Mouse (Mus musculus): ENCODE results near the gene Hpse2. TPM values are rescaled to one million over a fixed set of nuclear protein-coding genes. Genes with fewer than 3 reads are reported as not detected.

Hpse2 gene
- polyA plus RNA-seq, 1 experiment from 2014 or later: 0.08 TPM

DNA sequence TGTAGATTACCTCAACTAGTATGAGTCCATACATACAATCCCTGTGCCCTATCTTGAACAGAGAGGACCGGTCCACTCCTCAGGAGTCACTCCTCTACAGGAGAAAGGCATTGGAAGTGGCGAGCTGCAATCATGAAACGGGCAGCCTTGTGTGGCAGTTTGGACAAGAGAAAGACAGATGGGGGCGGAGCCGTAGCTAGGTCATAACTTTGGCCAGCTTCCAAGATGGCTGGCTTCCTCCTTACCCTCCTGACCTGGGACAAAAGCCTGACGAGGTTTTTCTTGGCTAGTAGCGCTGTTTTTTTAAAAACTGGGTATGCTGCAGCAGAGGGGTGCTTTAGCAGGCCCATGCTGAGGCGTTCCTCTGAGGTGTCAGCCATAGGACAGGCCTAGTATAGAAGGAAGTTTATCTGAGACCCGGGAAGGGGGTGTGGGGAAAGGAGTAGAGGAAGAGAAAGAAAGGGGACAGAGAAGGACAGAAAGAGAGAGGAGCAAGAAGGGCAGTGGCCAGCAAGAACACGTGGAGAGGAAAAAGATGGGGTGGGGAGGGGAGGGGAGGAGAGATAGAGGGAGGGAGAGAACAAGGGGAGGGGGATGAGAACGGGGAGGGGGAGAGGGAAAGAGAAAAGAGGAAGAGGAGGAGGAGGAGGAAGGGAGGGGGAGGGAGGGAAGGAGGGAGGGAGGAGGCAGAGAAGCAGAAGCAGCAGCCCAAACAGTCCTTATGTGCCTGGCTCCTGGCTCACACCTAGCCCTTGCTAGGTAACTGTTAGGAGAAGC lies 634.8 kb downstream of the Hpse2 start:
- peaks cover 31% of the 10 kb centered on the region for H3K4me1 ChIP-seq (replicated peaks)
- H3K4me2 ChIP-seq: peak overlapping the region; percentile 58
- no peaks in the 10 kb centered on the region for H3K9me3 ChIP-seq
- WGBS: 33% methylated on average over 10 of the region's 11 CpGs
- peak overlapping the region; percentile 66 for H3K27ac ChIP-seq (replicated peaks)
- no peaks in the 10 kb centered on the region for H3K36me3 ChIP-seq
- no peak overlapping the region for H3K9ac ChIP-seq
- ATAC-seq (ENCODE audit: low read depth): peak; percentile 29
- peak overlapping the region; percentile 33; the same call in 1 of the 2 replicates for H3K4me3 ChIP-seq
- no peaks in the 10 kb centered on the region for H3K27me3 ChIP-seq

- Histone ChIP-seq H3K9me3 (no peaks in the 10 kb centered on the region), H3K27ac (replicated peaks) (peak within 1 kb of the TSS; percentile 66), H3K9ac (peak within 1 kb of the TSS; percentile 59), H3K36me3 (no peaks in the 10 kb centered on the region), H3K4me3 (peak within 1 kb of the TSS; percentile 33), H3K4me1 (replicated peaks) (peaks cover 31% of the 10 kb centered on the region), H3K4me2 (peak within 1 kb of the TSS; percentile 58), H3K27me3 (no peaks in the 10 kb centered on the region)
- 3% methylated on average over 22 of the region's 22 CpGs for WGBS
- ATAC-seq (ENCODE audit: low read depth): peak; percentile 83
These were observed 635.7 kb downstream of the Hpse2 start, which contains the start of gene Pyroxd2 for GRCm38 (mm10) chr19:42752363-42752931. Gene Pyroxd2 (minus strand): TSS chr19:42752775.

- no peaks in the 10 kb centered on the region for H3K27me3 ChIP-seq
- no peaks in the 10 kb centered on the region for H3K36me3 ChIP-seq
- H3K27ac ChIP-seq (replicated peaks): no peak overlapping the region
- ATAC-seq (ENCODE audit: low read depth): no peak
- H3K4me2 ChIP-seq: no peak overlapping the region
- no peaks in the 10 kb centered on the region for H3K9me3 ChIP-seq
- 76% methylated on average over 11 of the region's 11 CpGs for WGBS
- H3K4me1 ChIP-seq (replicated peaks): peaks cover 28% of the 10 kb centered on the region
- no peak overlapping the region for H3K4me3 ChIP-seq
- H3K9ac ChIP-seq: no peak overlapping the region
These were observed 638.0 kb downstream of the Hpse2 start for GRCm38 (mm10) chr19:42750196-42750595.

DNA sequence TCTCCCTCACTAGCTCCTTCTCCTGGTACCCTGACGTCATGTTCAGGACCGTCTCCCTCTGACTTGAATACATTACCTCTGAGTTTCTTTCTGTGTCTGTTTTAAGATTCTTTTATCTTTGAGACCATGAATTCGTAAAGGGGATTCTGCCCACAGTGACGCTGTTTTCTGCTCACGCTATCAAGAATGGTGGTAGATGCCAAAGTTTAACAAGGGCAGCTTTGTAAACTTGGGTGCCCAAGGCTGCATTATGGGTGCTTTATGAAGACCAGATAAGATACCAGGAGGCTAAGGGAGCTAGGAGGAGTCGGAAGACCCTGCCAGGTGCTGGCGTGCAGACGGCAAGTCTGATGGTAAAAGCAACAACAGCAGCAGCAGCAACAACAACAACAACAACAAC lies 641.5 kb downstream of the Hpse2 start:
- peaks cover 10% of the 10 kb centered on the region; the same call in 1 of the 2 replicates for H3K27me3 ChIP-seq
- ATAC-seq (ENCODE audit: low read depth): no peak
- H3K36me3 ChIP-seq: no peaks in the 10 kb centered on the region
- H3K4me2 ChIP-seq: no peak overlapping the region
- H3K4me3 ChIP-seq: no peak overlapping the region
- no peaks in the 10 kb centered on the region for H3K9me3 ChIP-seq
- 91% methylated on average over 8 of the region's 8 CpGs for WGBS
- H3K27ac ChIP-seq (replicated peaks): no peak overlapping the region
- peaks cover 17% of the 10 kb centered on the region for H3K4me1 ChIP-seq (replicated peaks)
- H3K9ac ChIP-seq: no peak overlapping the region

- H3K4me1 ChIP-seq (replicated peaks): peaks cover 14% of the 10 kb centered on the region
- H3K27ac ChIP-seq (replicated peaks): no peak overlapping the region
- H3K4me3 ChIP-seq: no peak overlapping the region
- peaks cover 16% of the 10 kb centered on the region for H3K27me3 ChIP-seq
- no peak overlapping the region for H3K9ac ChIP-seq
- no peak overlapping the region for H3K4me2 ChIP-seq
- no peak for ATAC-seq (ENCODE audit: low read depth)
- no peaks in the 10 kb centered on the region for H3K9me3 ChIP-seq
- whole genome bisulfite sequencing: 83% methylated on average over 4 of the region's 4 CpGs
- no peaks in the 10 kb centered on the region for H3K36me3 ChIP-seq
These were observed 642.3 kb downstream of the Hpse2 start for GRCm38 (mm10) chr19:42745869-42746224.

GRCm38 (mm10) chr19:42745084-42745868 lies 642.9 kb downstream of the Hpse2 start:
- 59% methylated on average over 9 of the region's 9 CpGs for WGBS
- H3K4me1 ChIP-seq (replicated peaks): peaks cover 17% of the 10 kb centered on the region
- no peak overlapping the region for H3K4me3 ChIP-seq
- peaks cover 22% of the 10 kb centered on the region for H3K27me3 ChIP-seq
- H3K36me3 ChIP-seq: no peaks in the 10 kb centered on the region
- no peaks in the 10 kb centered on the region for H3K9me3 ChIP-seq
- no peak overlapping the region for H3K27ac ChIP-seq (replicated peaks)
- no peak overlapping the region for H3K4me2 ChIP-seq
- H3K9ac ChIP-seq: no peak overlapping the region
- ATAC-seq (ENCODE audit: low read depth): no peak

GRCm38 (mm10) chr19:42744162-42744586 lies 644.0 kb downstream of the Hpse2 start:
- H3K4me1 ChIP-seq (replicated peaks): peaks cover 18% of the 10 kb centered on the region
- H3K9me3 ChIP-seq: no peaks in the 10 kb centered on the region
- H3K27ac ChIP-seq (replicated peaks): no peak overlapping the region
- H3K4me3 ChIP-seq: no peak overlapping the region
- H3K36me3 ChIP-seq: no peaks in the 10 kb centered on the region
- 37% methylated on average over 4 of the region's 4 CpGs for WGBS
- H3K4me2 ChIP-seq: no peak overlapping the region
- no peak overlapping the region for H3K9ac ChIP-seq
- H3K27me3 ChIP-seq: peaks cover 24% of the 10 kb centered on the region
- ATAC-seq (ENCODE audit: low read depth): peak; percentile 89

GRCm38 (mm10) chr19:42743261-42743660 lies 644.9 kb downstream of the Hpse2 start:
- H3K4me1 ChIP-seq (replicated peaks): peaks cover 18% of the 10 kb centered on the region
- H3K27me3 ChIP-seq: peaks cover 24% of the 10 kb centered on the region
- ATAC-seq (ENCODE audit: low read depth): peak; percentile 14; the same call in 1 of the 2 replicates
- H3K9me3 ChIP-seq: no peaks in the 10 kb centered on the region
- peak overlapping the region; percentile 34 for H3K9ac ChIP-seq
- H3K36me3 ChIP-seq: no peaks in the 10 kb centered on the region
- H3K4me3 ChIP-seq: no peak overlapping the region
- H3K27ac ChIP-seq (replicated peaks): no peak overlapping the region
- H3K4me2 ChIP-seq: no peak overlapping the region
- WGBS: 35% methylated on average over 16 of the region's 16 CpGs

DNA sequence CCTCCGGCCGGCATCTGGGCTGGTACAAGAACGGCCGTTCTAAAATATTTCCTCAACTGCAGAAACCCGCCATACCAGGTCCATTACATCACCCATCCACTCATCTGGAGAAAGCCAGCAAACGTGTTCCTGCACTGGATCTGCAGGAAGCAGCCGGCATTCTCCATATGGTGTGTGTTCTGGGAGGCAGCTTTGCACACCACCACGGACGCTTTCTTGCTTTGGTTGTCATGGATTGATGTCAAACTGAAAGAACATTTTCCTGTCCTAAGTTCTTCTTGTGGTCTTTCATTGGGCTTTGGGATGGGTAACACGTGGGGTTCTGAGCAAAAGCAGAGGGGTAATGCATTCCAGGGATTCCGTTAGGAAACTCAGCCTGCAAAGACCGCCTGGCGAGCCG lies 646.3 kb downstream of the Hpse2 start:
- Histone ChIP-seq H3K9me3 (no peaks in the 10 kb centered on the region), H3K27ac (replicated peaks) (no peak overlapping the region), H3K9ac (no peak overlapping the region), H3K4me3 (no peak overlapping the region), H3K4me1 (replicated peaks) (peaks cover 18% of the 10 kb centered on the region), H3K36me3 (no peaks in the 10 kb centered on the region), H3K27me3 (peaks cover 24% of the 10 kb centered on the region), H3K4me2 (no peak overlapping the region)
- ATAC-seq (ENCODE audit: low read depth): no peak
- WGBS: 82% methylated on average over 14 of the region's 14 CpGs

DNA sequence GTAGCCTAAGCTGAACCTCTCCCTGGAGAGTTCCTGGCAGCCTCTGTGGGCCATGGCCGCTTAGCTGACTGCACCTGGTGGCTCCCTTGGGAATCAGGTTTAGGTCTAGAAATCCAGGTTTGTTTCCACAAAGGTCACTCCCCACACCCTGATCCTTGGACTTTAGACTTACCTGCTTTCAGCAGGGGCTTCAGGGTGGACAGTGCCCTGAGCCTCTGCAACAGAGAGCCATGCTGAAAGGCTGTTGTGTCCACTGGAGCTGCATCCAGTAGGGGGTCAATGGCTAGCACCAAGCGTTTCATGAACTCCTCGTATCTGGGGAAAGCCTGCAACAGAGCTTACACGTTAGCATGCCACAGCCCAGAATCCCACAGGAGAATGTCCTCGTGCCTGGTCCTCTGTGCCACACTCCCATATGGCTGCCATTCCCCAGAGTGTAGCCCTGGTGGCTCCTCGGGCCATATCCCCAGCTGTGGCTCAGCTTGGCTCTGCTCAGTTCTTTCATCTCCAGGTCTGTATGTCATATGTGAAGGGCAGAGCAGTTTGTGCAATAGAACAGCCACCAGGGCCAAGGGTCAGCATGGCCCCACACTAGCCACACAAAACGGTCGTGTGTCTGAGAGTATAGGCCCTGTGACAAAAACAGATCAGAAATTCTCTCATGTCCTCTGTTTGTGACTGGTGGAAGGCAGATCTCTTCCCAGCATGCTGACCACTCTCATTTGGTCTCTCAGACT lies 647.8 kb downstream of the Hpse2 start:
- no peak overlapping the region for H3K4me2 ChIP-seq
- H3K36me3 ChIP-seq: no peaks in the 10 kb centered on the region
- peaks cover 18% of the 10 kb centered on the region for H3K4me1 ChIP-seq (replicated peaks)
- H3K9ac ChIP-seq: no peak overlapping the region
- H3K9me3 ChIP-seq: no peaks in the 10 kb centered on the region
- no peak overlapping the region for H3K27ac ChIP-seq (replicated peaks)
- no peak overlapping the region for H3K4me3 ChIP-seq
- WGBS: 65% methylated on average over 8 of the region's 8 CpGs
- H3K27me3 ChIP-seq: peaks cover 24% of the 10 kb centered on the region
- no peak for ATAC-seq (ENCODE audit: low read depth)

- Histone ChIP-seq H3K9me3 (no peaks in the 10 kb centered on the region), H3K4me1 (replicated peaks) (peaks cover 15% of the 10 kb centered on the region), H3K27me3 (peaks cover 24% of the 10 kb centered on the region), H3K4me3 (no peak overlapping the region), H3K36me3 (no peaks in the 10 kb centered on the region), H3K9ac (no peak overlapping the region), H3K4me2 (no peak overlapping the region), H3K27ac (replicated peaks) (no peak overlapping the region)
- ATAC-seq (ENCODE audit: low read depth): no peak
- 63% methylated on average over 6 of the region's 6 CpGs for WGBS
These were observed 648.4 kb downstream of the Hpse2 start for GRCm38 (mm10) chr19:42739734-42740133.
